Comparison of ENCODE assay signal across 8 mouse cellular contexts in genomic region chr16:28851409-28851821, GRCm38 (mm10).
DNase-seq lines count a peak whose midpoint lies in the region; ATAC-seq lines count a peak whose summit lies in the region.

No protein-coding gene starts in this region.

- H3K4me1 ChIP-seq in heart, embryonic 16.5 days (ENCODE audit: control insufficient read depth, insufficient read depth, low read length): peaks cover 6% of the 10 kb centered on the region
- H3K4me1 ChIP-seq in heart, embryonic 10.5 days: no peaks in the 10 kb centered on the region; the same call in 1 of the 2 replicates
- H3K4me1 ChIP-seq in forebrain, embryonic 13.5 days: peaks cover 22% of the 10 kb centered on the region
- peaks cover 25% of the 10 kb centered on the region for H3K4me1 ChIP-seq in kidney, embryonic 15.5 days
- H3K4me1 ChIP-seq in neural tube, embryonic 12.5 days: peaks cover 13% of the 10 kb centered on the region

- H3K9me3 ChIP-seq in heart, embryonic 16.5 days (replicated peaks; ENCODE audit: control insufficient read depth, low read length): no peaks in the 10 kb centered on the region; the same call in 1 of the 2 replicates
- 0 out of 2 replicates have a peak, but pooled peaks cover 3% of the 10 kb centered on the region for H3K9me3 ChIP-seq in heart, embryonic 10.5 days
- H3K9me3 ChIP-seq in forebrain, embryonic 13.5 days (replicated peaks): peaks cover 8% of the 10 kb centered on the region; the same call in 1 of the 2 replicates
- H3K9me3 ChIP-seq in kidney, embryonic 15.5 days (replicated peaks): no peaks in the 10 kb centered on the region
- 0 out of 2 replicates have a peak, but pooled peaks cover 6% of the 10 kb centered on the region for H3K9me3 ChIP-seq in neural tube, embryonic 12.5 days

- H3K36me3 ChIP-seq in heart, embryonic 16.5 days (ENCODE audit: control insufficient read depth, insufficient read depth): 0 out of 2 replicates have a peak, but pooled peaks cover 2% of the 10 kb centered on the region
- H3K36me3 ChIP-seq in heart, embryonic 10.5 days: peaks cover 9% of the 10 kb centered on the region
- no peaks in the 10 kb centered on the region for H3K36me3 ChIP-seq in forebrain, embryonic 13.5 days (ENCODE audit: poor library complexity, severe bottlenecking)
- H3K36me3 ChIP-seq in kidney, embryonic 15.5 days: peaks cover 7% of the 10 kb centered on the region; the same call in 1 of the 2 replicates
- H3K36me3 ChIP-seq in neural tube, embryonic 12.5 days: peaks cover 10% of the 10 kb centered on the region

- H3K4me2 ChIP-seq in heart, embryonic 16.5 days (ENCODE audit: low read depth, low read length): peak overlapping the region; percentile 38
- peak overlapping the region; percentile 36 for H3K4me2 ChIP-seq in forebrain, embryonic 13.5 days
- H3K4me2 ChIP-seq in kidney, embryonic 15.5 days: peak overlapping the region; percentile 51
- H3K4me2 ChIP-seq in neural tube, embryonic 12.5 days (replicated peaks): peak overlapping the region; percentile 38

- H3K27ac ChIP-seq in heart, embryonic 16.5 days (ENCODE audit: low read length): no peak overlapping the region
- H3K27ac ChIP-seq in heart, embryonic 10.5 days: no peak overlapping the region
- no peak overlapping the region for H3K27ac ChIP-seq in forebrain, embryonic 13.5 days
- H3K27ac ChIP-seq in kidney, embryonic 15.5 days: peak overlapping the region; percentile 75
- no peak overlapping the region for H3K27ac ChIP-seq in neural tube, embryonic 12.5 days

- H3K9ac ChIP-seq in heart, embryonic 16.5 days (ENCODE audit: low read length): no peak overlapping the region
- no peak overlapping the region for H3K9ac ChIP-seq in forebrain, embryonic 13.5 days
- no peak overlapping the region for H3K9ac ChIP-seq in kidney, embryonic 15.5 days
- H3K9ac ChIP-seq in neural tube, embryonic 12.5 days: no peak overlapping the region

- no peaks in the 10 kb centered on the region for H3K27me3 ChIP-seq in heart, embryonic 16.5 days (ENCODE audit: control insufficient read depth, insufficient read depth, low read length)
- no peaks in the 10 kb centered on the region for H3K27me3 ChIP-seq in heart, embryonic 10.5 days (ENCODE audit: insufficient read depth, poor library complexity, severe bottlenecking)
- H3K27me3 ChIP-seq in forebrain, embryonic 13.5 days: peaks cover 43% of the 10 kb centered on the region
- H3K27me3 ChIP-seq in kidney, embryonic 15.5 days: no peaks in the 10 kb centered on the region
- H3K27me3 ChIP-seq in neural tube, embryonic 12.5 days (replicated peaks): no peaks in the 10 kb centered on the region; the same call in 1 of the 2 replicates

- 54% methylated on average over 11 of the region's 11 CpGs for WGBS in heart, embryonic 16.5 days
- WGBS in heart, embryonic 10.5 days: 68% methylated on average over 11 of the region's 11 CpGs
- WGBS in forebrain, embryonic 13.5 days: 8% methylated on average over 11 of the region's 11 CpGs
- WGBS in kidney, embryonic 15.5 days: 11% methylated on average over 11 of the region's 11 CpGs
- 17% methylated on average over 11 of the region's 11 CpGs for WGBS in neural tube, embryonic 12.5 days

- peak; percentile 52; the same call in 1 of the 2 replicates for ATAC-seq in heart, embryonic 16.5 days (replicated peaks; ENCODE audit: extremely low read depth, insufficient read depth, low FRiP score)
- ATAC-seq in forebrain, embryonic 13.5 days: peak; percentile 91
- peak; percentile 80 for ATAC-seq in kidney, embryonic 15.5 days (replicated peaks; ENCODE audit: low FRiP score)
- ATAC-seq in neural tube, embryonic 12.5 days (ENCODE audit: low FRiP score, low read depth): peak; percentile 94
- ATAC-seq in erythroblast, adult 5-6 weeks (replicated peaks; ENCODE audit: low FRiP score, poor library complexity, severe bottlenecking): no peak

- no peak for DNase-seq in heart, embryonic 10.5 days (ENCODE audit: low spot score)
- DNase-seq in cerebellum, adult 9-11 months: no peak
- no peak for DNase-seq in B cell, adult 2 months

- H3K4me3 ChIP-seq in heart, embryonic 16.5 days (ENCODE audit: low read length): no peak overlapping the region
- H3K4me3 ChIP-seq in heart, embryonic 10.5 days: no peak overlapping the region
- H3K4me3 ChIP-seq in forebrain, embryonic 13.5 days: no peak overlapping the region
- H3K4me3 ChIP-seq in kidney, embryonic 15.5 days (replicated peaks): peak overlapping the region; percentile 17
- H3K4me3 ChIP-seq in neural tube, embryonic 12.5 days: no peak overlapping the region
